Mouse (Mus musculus) heart, embryonic 12.5 days (tissue): ENCODE results near the gene Klhl11. TPM values are rescaled to one million over a fixed set of nuclear protein-coding genes. Genes with fewer than 3 reads are reported as not detected.

Experiments
- ATAC-seq: fragments of 200-750 bp; cut with Nextera tagmentation; 2 replicates; pipeline ENCODE4 v1.8.0; 2017; ENCODE audit warnings: moderate TSS enrichment, moderate library complexity; ENCODE audit not compliant: insufficient number of reproducible peaks, low FRiP score
- H3K27ac ChIP-seq: fragments of 300-500 bp; sonication (generic); 2 replicates; pipeline ENCODE4 v1.5.1; 2016; ENCODE audit warnings: mild to moderate bottlenecking, moderate library complexity; ENCODE audit not compliant: poor library complexity, severe bottlenecking
- H3K27me3 ChIP-seq: fragments of 300-500 bp; sonication (generic); replicated peaks from 2 replicates; pipeline ENCODE4 v1.6.1; 2016; ENCODE audit warnings: mild to moderate bottlenecking, moderate library complexity
- H3K36me3 ChIP-seq: fragments of 300-500 bp; sonication (generic); 2 replicates; pipeline ENCODE4 v1.6.1; 2016; ENCODE audit warnings: mild to moderate bottlenecking, moderate library complexity
- H3K4me1 ChIP-seq: fragments of 300-500 bp; sonication (generic); replicated peaks from 2 replicates; pipeline ENCODE4 v1.6.1; 2016; ENCODE audit warnings: mild to moderate bottlenecking
- H3K4me2 ChIP-seq: fragments of 300-500 bp; sonication (generic); 2 replicates; pipeline ENCODE4 v1.6.1; 2016; ENCODE audit warnings: mild to moderate bottlenecking, moderate library complexity
- H3K4me3 ChIP-seq: fragments of 300-500 bp; sonication (generic); 2 replicates; pipeline ENCODE4 v1.5.1; 2016; ENCODE audit warnings: mild to moderate bottlenecking
- H3K9ac ChIP-seq: fragments of 300-500 bp; sonication (generic); 2 replicates; pipeline ENCODE4 v1.6.1; 2016; ENCODE audit warnings: mild to moderate bottlenecking, moderate library complexity
- H3K9me3 ChIP-seq: fragments of 300-500 bp; sonication (generic); replicated peaks from 2 replicates; pipeline ENCODE4 v1.6.1; 2016; ENCODE audit warnings: mild to moderate bottlenecking, moderate library complexity
- WGBS: fragments of 180-500 bp; shearing (Covaris S2); methylation state at CpG from one replicate; pipeline ENCODE4 v1.1.7; 2016; 5-methylcytosine and 5-hydroxymethylcytosine counted together
- polyA plus RNA-seq: library from polyadenylated mRNA; unstranded; fragments of >200 nt; fragmentation: Nextera tagmentation; extraction: Ambion mirVana; gene quantifications from 2 replicates; pipeline ENCODE4 v1.2.1, GENCODE M21; 2016

Gene Klhl11
- polyA plus RNA-seq, 1 experiment from 2014 or later, result 9.8 TPM

GRCm38 (mm10) chr11:100435678-100436246, 36.8 kb downstream of the Klhl11 start:
- Histone ChIP-seq H3K9ac (no peak overlapping the region), H3K4me1 (peaks cover 27% of the 10 kb centered on the region), H3K27ac (no peak overlapping the region), H3K4me3 (no peak overlapping the region), H3K36me3 (peaks cover 67% of the 10 kb centered on the region), H3K9me3 (no peaks in the 10 kb centered on the region), H3K27me3 (no peaks in the 10 kb centered on the region), H3K4me2 (no peak overlapping the region)
- no peak for ATAC-seq
- 80% methylated on average over 9 of the region's 9 CpGs for WGBS

GRCm38 (mm10) chr11:100432002-100432401, 40.5 kb downstream of the Klhl11 start:
- Histone ChIP-seq H3K27ac (0 out of 2 replicates have a peak overlapping the region, but pooled peaks have one; percentile 1), H3K9ac (no peak overlapping the region), H3K4me2 (no peak overlapping the region), H3K9me3 (no peaks in the 10 kb centered on the region), H3K36me3 (peaks cover 60% of the 10 kb centered on the region), H3K4me3 (no peak overlapping the region), H3K27me3 (no peaks in the 10 kb centered on the region), H3K4me1 (peaks cover 46% of the 10 kb centered on the region)
- no peak for ATAC-seq
- 63% methylated on average over 5 of the region's 5 CpGs for WGBS

GRCm38 (mm10) chr11:100430052-100430451, 42.5 kb downstream of the Klhl11 start:
- no peak overlapping the region for H3K4me3 ChIP-seq
- peaks cover 60% of the 10 kb centered on the region for H3K4me1 ChIP-seq
- WGBS, result 55% methylated on average over 7 of the region's 7 CpGs

GRCm38 (mm10) chr11:100428612-100429199, 43.8 kb downstream of the Klhl11 start:
- no peak for ATAC-seq
- 0 out of 2 replicates have a peak overlapping the region, but pooled peaks have one; percentile 2 for H3K4me2 ChIP-seq
- peaks cover 42% of the 10 kb centered on the region for H3K36me3 ChIP-seq
- H3K4me1 ChIP-seq, result peaks cover 60% of the 10 kb centered on the region
- H3K9me3 ChIP-seq, result no peaks in the 10 kb centered on the region
- 37% methylated on average over 9 of the region's 9 CpGs for WGBS
- no peak overlapping the region; the same call in 1 of the 2 replicates for H3K9ac ChIP-seq
- H3K27me3 ChIP-seq, result no peaks in the 10 kb centered on the region
- H3K27ac ChIP-seq, result peak overlapping the region; percentile 80
- H3K4me3 ChIP-seq, result no peak overlapping the region

More at GRCm38 (mm10) chr11:100430052-100430451, 42.5 kb downstream of the Klhl11 start:
- Histone ChIP-seq H3K36me3 (peaks cover 41% of the 10 kb centered on the region), H3K27ac (peak overlapping the region; percentile 80), H3K9me3 (no peaks in the 10 kb centered on the region), H3K27me3 (no peaks in the 10 kb centered on the region), H3K9ac (peak overlapping the region; percentile 23; the same call in 1 of the 2 replicates), H3K4me2 (no peak overlapping the region)
- ATAC-seq, result no peak

- H3K27ac ChIP-seq, result no peak overlapping the region
- no peaks in the 10 kb centered on the region for H3K9me3 ChIP-seq
- H3K9ac ChIP-seq, result no peak overlapping the region
- peaks cover 50% of the 10 kb centered on the region for H3K36me3 ChIP-seq
- ATAC-seq, result no peak
- 78% methylated on average over 3 of the region's 3 CpGs for WGBS
- no peak overlapping the region for H3K4me2 ChIP-seq
- peaks cover 52% of the 10 kb centered on the region for H3K4me1 ChIP-seq
- no peaks in the 10 kb centered on the region for H3K27me3 ChIP-seq
- no peak overlapping the region for H3K4me3 ChIP-seq
Measured at GRCm38 (mm10) chr11:100426820-100427219, 45.7 kb downstream of the Klhl11 start.

- H3K27me3 ChIP-seq, result no peaks in the 10 kb centered on the region
- H3K36me3 ChIP-seq, result peaks cover 57% of the 10 kb centered on the region
- WGBS, result 9% methylated on average over 7 of the region's 7 CpGs
- H3K9ac ChIP-seq, result 0 out of 2 replicates have a peak overlapping the region, but pooled peaks have one; percentile 27
- peaks cover 42% of the 10 kb centered on the region for H3K4me1 ChIP-seq
- no peak overlapping the region for H3K4me2 ChIP-seq
- H3K4me3 ChIP-seq, result no peak overlapping the region
- no peaks in the 10 kb centered on the region for H3K9me3 ChIP-seq
- peak; percentile 48; the same call in 1 of the 2 replicates for ATAC-seq
- no peak overlapping the region for H3K27ac ChIP-seq
Measured at GRCm38 (mm10) chr11:100425851-100426250, 46.7 kb downstream of the Klhl11 start.

- 93% methylated on average over 7 of the region's 7 CpGs for WGBS
Measured at GRCm38 (mm10) chr11:100423836-100424235, 48.7 kb downstream of the Klhl11 start.

GRCm38 (mm10) chr11:100421537-100421936, 51.0 kb downstream of the Klhl11 start:
- Histone ChIP-seq H3K9me3 (no peaks in the 10 kb centered on the region), H3K27me3 (no peaks in the 10 kb centered on the region), H3K27ac (no peak overlapping the region), H3K9ac (no peak overlapping the region), H3K36me3 (peaks cover 52% of the 10 kb centered on the region), H3K4me2 (no peak overlapping the region), H3K4me3 (no peak overlapping the region), H3K4me1 (peaks cover 25% of the 10 kb centered on the region)
- 81% methylated on average over 8 of the region's 8 CpGs for WGBS
- no peak for ATAC-seq

More at GRCm38 (mm10) chr11:100423836-100424235, 48.7 kb downstream of the Klhl11 start:
- Histone ChIP-seq H3K9me3 (no peaks in the 10 kb centered on the region), H3K4me2 (no peak overlapping the region), H3K27ac (no peak overlapping the region), H3K36me3 (peaks cover 52% of the 10 kb centered on the region), H3K4me3 (no peak overlapping the region), H3K4me1 (peaks cover 22% of the 10 kb centered on the region), H3K9ac (no peak overlapping the region), H3K27me3 (no peaks in the 10 kb centered on the region)
- ATAC-seq, result no peak

- H3K27me3 ChIP-seq, result no peaks in the 10 kb centered on the region
- peaks cover 42% of the 10 kb centered on the region for H3K4me1 ChIP-seq
- ATAC-seq, result peak; percentile 59
- H3K27ac ChIP-seq, result peak within 1 kb of the TSS; percentile 94
- H3K4me3 ChIP-seq, result peak within 1 kb of the TSS; percentile 76
- H3K36me3 ChIP-seq, result peaks cover 20% of the 10 kb centered on the region
- under 1% methylated on average over 31 of the region's 31 CpGs for WGBS
- peak within 1 kb of the TSS; percentile 82 for H3K4me2 ChIP-seq
- no peaks in the 10 kb centered on the region for H3K9me3 ChIP-seq
- peak within 1 kb of the TSS; percentile 90 for H3K9ac ChIP-seq
Measured at GRCm38 (mm10) chr11:100414914-100415822, 57.4 kb downstream of the Klhl11 start, which contains the start of gene Fkbp10. TSS of gene Fkbp10 (plus strand) at chr11:100415697.

- peak within 1 kb of the TSS; percentile 76 for H3K4me3 ChIP-seq
- no peaks in the 10 kb centered on the region for H3K27me3 ChIP-seq
- peak within 1 kb of the TSS; percentile 90 for H3K9ac ChIP-seq
- no peaks in the 10 kb centered on the region for H3K9me3 ChIP-seq
- WGBS, result 1% methylated on average over 91 of the region's 93 CpGs
- H3K36me3 ChIP-seq, result peaks cover 25% of the 10 kb centered on the region
- H3K4me1 ChIP-seq, result peaks cover 42% of the 10 kb centered on the region
- peak within 1 kb of the TSS; percentile 82 for H3K4me2 ChIP-seq
- ATAC-seq, result peak; percentile 92
- H3K27ac ChIP-seq, result peak within 1 kb of the TSS; percentile 94
Measured at GRCm38 (mm10) chr11:100414021-100414913, 58.3 kb downstream of the Klhl11 start, which contains the start of gene P3h4. TSS of gene P3h4 (minus strand) at chr11:100414836.
